Mouse (Mus musculus) myocyte (in vitro differentiated cells): ENCODE measurements around the gene Nup210.

Experiments used
- CEBPB ChIP-seq: IDR thresholded peaks from 2 replicates; pipeline ENCODE4 v1.6.1; 2011; ENCODE audit warnings: mild to moderate bottlenecking, moderate library complexity; ENCODE audit not compliant: poor library complexity, insufficient read depth, severe bottlenecking
- MYOG ChIP-seq, 3 experiments: IDR thresholded peaks; one replicate each; pipeline ENCODE4 v1.6.1; 2011; ENCODE audit warnings: control low read depth in 2 of 3, low read depth in 2 of 3, mild to moderate bottlenecking in 2 of 3; ENCODE audit not compliant: insufficient read length in 2 of 3, control insufficient read depth in 1 of 3, insufficient read depth in 1 of 3
- POLR2A ChIP-seq: IDR thresholded peaks from one replicate; pipeline ENCODE4 v1.6.1; 2011; ENCODE audit warnings: low read depth, mild to moderate bottlenecking, control low read depth, moderate library complexity; ENCODE audit not compliant: insufficient read length
- USF1 ChIP-seq: IDR thresholded peaks from one replicate; pipeline ENCODE4 v1.6.1; 2011; ENCODE audit warnings: low read depth, mild to moderate bottlenecking, control low read depth, moderate library complexity

DNA sequence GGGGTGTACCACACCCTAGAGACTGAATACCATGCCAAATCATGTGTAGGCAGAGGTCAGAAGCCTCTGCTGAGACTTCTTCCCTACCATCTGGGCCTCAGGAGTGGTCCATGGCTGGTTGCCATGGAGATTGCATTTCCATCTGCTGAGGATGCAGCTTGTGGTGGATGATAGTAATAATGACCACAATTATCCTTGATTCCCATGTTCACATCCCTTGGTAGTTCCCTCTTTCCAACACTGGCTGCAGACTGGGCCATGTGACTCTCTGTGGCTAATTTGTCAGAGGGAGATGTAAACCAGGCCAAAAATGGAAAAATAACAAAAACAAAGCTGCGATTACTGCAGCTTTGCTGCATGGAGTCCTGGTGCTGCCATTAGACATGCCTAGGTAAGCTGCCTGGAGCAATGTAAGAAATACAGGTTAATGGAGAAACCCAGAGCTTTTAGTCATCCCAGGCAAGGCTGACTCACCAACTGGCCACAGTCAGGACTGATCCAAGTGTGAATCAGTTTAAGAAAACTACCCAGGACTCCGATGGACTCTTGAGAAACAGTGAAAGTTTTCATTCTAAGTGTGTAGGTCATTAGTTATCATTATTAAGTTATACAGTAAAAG, 30.6 kb upstream of the Nup210 start:
- no peak for TF ChIP-seq MYOG (IDR thresholded peaks at IDR 0.05; ENCODE audit: control insufficient read depth in 1 of 3, insufficient read depth in 1 of 3, insufficient read length in 2 of 3, low read depth in 2 of 3)
- no peak for TF ChIP-seq USF1
- no peak for TF ChIP-seq POLR2A
- no peak for TF ChIP-seq CEBPB
